Mouse (Mus musculus): ENCODE results near the gene Orc2. TPM values are rescaled to one million over a fixed set of nuclear protein-coding genes. Genes with fewer than 3 reads are reported as not detected.

Gene Orc2
- total and polyA plus RNA-seq, 3 experiments: 56.6 to 233 (median 78.5) TPM

- Histone ChIP-seq H3K9me3 (replicated peaks; ENCODE audit: insufficient read depth, low read length) (no peaks in the 10 kb centered on the region), H3K27ac (ENCODE audit: control insufficient read depth, low read depth, low read length) (no peak overlapping the region), H3K27me3 (ENCODE audit: control insufficient read depth in 1 of 2, insufficient read depth in 2 of 2, low read length in 2 of 2) (no peaks in the 10 kb centered on the region), H3K36me3 (ENCODE audit: control insufficient read depth in 1 of 2, insufficient read depth in 2 of 2, low read length in 2 of 2) (peaks cover 0 to 27% of the 10 kb centered on the region in 2 experiments; a peak in 2 of 4 replicates), H3K9ac (ENCODE audit: control insufficient read depth, low read depth, low read length, poor library complexity, severe bottlenecking) (no peak overlapping the region), H3K79me2 (ENCODE audit: control insufficient read depth, insufficient read depth, low read length, poor library complexity) (no peaks in the 10 kb centered on the region; the same call in 1 of the 2 replicates), H3K4me3 (ENCODE audit: control insufficient read depth in 1 of 2, insufficient read depth in 1 of 2, low read depth in 2 of 2, low read length in 2 of 2) (no peak overlapping the region), H3K4me1 (ENCODE audit: control insufficient read depth in 1 of 2, insufficient read depth in 2 of 2, low read length in 2 of 2) (no peaks in the 10 kb centered on the region)
- TF ChIP-seq CHD1 (IDR thresholded peaks at IDR 0.05; ENCODE audit: low read depth, low read length): no peak
- TF ChIP-seq JUND (IDR thresholded peaks at IDR 0.05; ENCODE audit: low read depth, low read length): no peak
- TF ChIP-seq ETS1 (IDR thresholded peaks at IDR 0.05; ENCODE audit: low read depth, low read length): no peak
- TF ChIP-seq USF2 (IDR thresholded peaks at IDR 0.05; ENCODE audit: borderline replicate concordance in 1 of 2, insufficient read depth in 1 of 2, low read depth in 1 of 2, low read length in 2 of 2): no peak
- no peak for TF ChIP-seq ZNF384 (IDR thresholded peaks at IDR 0.05; ENCODE audit: low read depth, low read length)
- TF ChIP-seq POLR2A (IDR thresholded peaks at IDR 0.05; ENCODE audit: control insufficient read depth in 1 of 2, insufficient read depth in 1 of 2, low read depth in 1 of 2, low read length in 2 of 2, poor library complexity in 1 of 2): no peak
- TF ChIP-seq MAFK (IDR thresholded peaks at IDR 0.05; ENCODE audit: borderline replicate concordance, low read depth, low read length): no peak
- TF ChIP-seq POLR2AphosphoS5 (IDR thresholded peaks at IDR 0.05; ENCODE audit: borderline replicate concordance, low read depth, low read length): no peak
- no peak for TF ChIP-seq BHLHE40 (IDR thresholded peaks at IDR 0.05; ENCODE audit: borderline replicate concordance, low read depth, low read length)
- no peak for TF ChIP-seq GABPA (IDR thresholded peaks at IDR 0.05; ENCODE audit: low read depth, low read length)
- TF ChIP-seq ZKSCAN1 (IDR thresholded peaks at IDR 0.05; ENCODE audit: low read depth, low read length): no peak
- no peak for DNase-seq (ENCODE audit: low read depth, low spot score)
These were observed 29.2 kb downstream of the Orc2 start for GRCm38 (mm10) chr1:58475662-58476061.

GRCm38 (mm10) chr1:58465561-58465960 is 39.3 kb downstream of the Orc2 start:
- H3K4me1 ChIP-seq (ENCODE audit: control insufficient read depth in 1 of 2, insufficient read depth in 2 of 2, low read length in 2 of 2): no peaks in the 10 kb centered on the region
- no peak for DNase-seq (ENCODE audit: low read depth, low spot score)
- H3K4me3 ChIP-seq (ENCODE audit: control insufficient read depth in 1 of 2, insufficient read depth in 1 of 2, low read depth in 2 of 2, low read length in 2 of 2): no peak overlapping the region
- H3K79me2 ChIP-seq (ENCODE audit: control insufficient read depth, insufficient read depth, low read length, poor library complexity): no peaks in the 10 kb centered on the region
- no peak overlapping the region for H3K9ac ChIP-seq (ENCODE audit: control insufficient read depth, low read depth, low read length, poor library complexity, severe bottlenecking)
- TF ChIP-seq BHLHE40 (IDR thresholded peaks at IDR 0.05; ENCODE audit: borderline replicate concordance, low read depth, low read length) (no peak), ZC3H11A (IDR thresholded peaks at IDR 0.05; ENCODE audit: low read depth, low read length) (no peak), RCOR1 (IDR thresholded peaks at IDR 0.05; ENCODE audit: low read depth, low read length) (no peak), GABPA (IDR thresholded peaks at IDR 0.05; ENCODE audit: low read depth, low read length) (no peak), ZKSCAN1 (IDR thresholded peaks at IDR 0.05; ENCODE audit: low read depth, low read length) (no peak), ZMIZ1 (IDR thresholded peaks at IDR 0.05; ENCODE audit: low read depth, low read length) (no peak)
- H3K27me3 ChIP-seq (ENCODE audit: control insufficient read depth in 1 of 2, insufficient read depth in 2 of 2, low read length in 2 of 2): no peaks in the 10 kb centered on the region
- H3K36me3 ChIP-seq (ENCODE audit: control insufficient read depth in 1 of 2, insufficient read depth in 2 of 2, low read length in 2 of 2): peaks cover 0 to 17% of the 10 kb centered on the region in 2 experiments; a peak in 3 of 4 replicates
- no peaks in the 10 kb centered on the region for H3K9me3 ChIP-seq (replicated peaks; ENCODE audit: insufficient read depth, low read length)
- H3K27ac ChIP-seq (ENCODE audit: control insufficient read depth, low read depth, low read length): no peak overlapping the region

Data from MEL (cell line).